Mouse (Mus musculus) megakaryocyte, embryonic 14.5 days (primary cell): Measurements from ENCODE around the gene Hipk2.

ENCODE experiments used
- FLI1 ChIP-seq: IDR thresholded peaks from 2 replicates; pipeline ENCODE4 v1.6.1; 2012; ENCODE audit warnings: low read length, inconsistent platforms, mixed read lengths
- GATA1 ChIP-seq: IDR thresholded peaks from 3 replicates; pipeline ENCODE4 v1.6.1; 2012; ENCODE audit warnings: mixed read lengths, low read length, inconsistent platforms, borderline replicate concordance

- TF ChIP-seq GATA1 (no peak), FLI1 (no peak)
Observed at GRCm38 (mm10) chr6:38867291-38867690, 8.7 kb downstream of the Hipk2 start.
